Mouse (Mus musculus): ENCODE measurements around the gene Fras1. TPM values are rescaled to one million over a fixed set of nuclear protein-coding genes. Genes with fewer than 3 reads are reported as not detected.

Fras1 gene
- polyA plus RNA-seq, 1 experiment from 2014 or later = 17.8 TPM

GRCm38 (mm10) chr5:96528296-96528695 lies 154.5 kb downstream of the Fras1 start:
- peaks cover under 1% of the 10 kb centered on the region; the same call in 1 of the 2 replicates for H3K4me1 ChIP-seq
- no peak overlapping the region for H3K9ac ChIP-seq
- no peak overlapping the region for H3K27ac ChIP-seq (replicated peaks)
- no peaks in the 10 kb centered on the region for H3K36me3 ChIP-seq
- H3K4me2 ChIP-seq = no peak overlapping the region
- H3K4me3 ChIP-seq = no peak overlapping the region
- H3K27me3 ChIP-seq (replicated peaks) = no peaks in the 10 kb centered on the region
- H3K9me3 ChIP-seq = no peaks in the 10 kb centered on the region
- WGBS = 82% methylated on average over 7 of the region's 7 CpGs
- no peak for ATAC-seq (ENCODE audit: extremely low read depth, insufficient number of reproducible peaks, low FRiP score, low TSS enrichment)

DNA sequence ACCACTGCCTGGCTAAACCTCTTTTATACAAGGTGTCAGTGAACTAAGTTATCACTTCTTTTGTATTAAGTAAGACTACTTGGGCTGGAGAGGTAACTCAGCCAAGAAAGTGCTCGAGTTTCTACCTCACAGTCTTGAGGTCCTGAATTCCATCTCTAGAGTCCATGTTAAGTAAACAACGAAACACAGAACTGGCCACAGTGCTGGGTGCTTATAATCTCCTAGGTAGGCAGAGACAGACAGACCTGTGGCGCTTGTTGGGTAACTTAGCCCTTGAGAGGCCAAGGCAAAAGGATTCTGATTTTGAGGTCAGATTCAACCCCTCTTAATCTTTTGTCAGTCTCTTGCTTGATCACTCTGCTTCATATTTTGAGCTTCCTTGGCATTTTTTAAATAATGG lies 156.8 kb downstream of the Fras1 start:
- Histone ChIP-seq H3K4me2 (no peak overlapping the region), H3K36me3 (no peaks in the 10 kb centered on the region), H3K27ac (replicated peaks) (no peak overlapping the region), H3K9me3 (no peaks in the 10 kb centered on the region), H3K27me3 (replicated peaks) (no peaks in the 10 kb centered on the region), H3K9ac (no peak overlapping the region), H3K4me1 (no peaks in the 10 kb centered on the region), H3K4me3 (no peak overlapping the region)
- ATAC-seq (ENCODE audit: extremely low read depth, insufficient number of reproducible peaks, low FRiP score, low TSS enrichment) = no peak
- WGBS = 79% methylated on average over 3 of the region's 3 CpGs

- no peak for ATAC-seq (ENCODE audit: extremely low read depth, insufficient number of reproducible peaks, low FRiP score, low TSS enrichment)
- no peaks in the 10 kb centered on the region for H3K36me3 ChIP-seq
- H3K4me2 ChIP-seq = no peak overlapping the region
Measured at GRCm38 (mm10) chr5:96531962-96532361, 158.2 kb downstream of the Fras1 start.

GRCm38 (mm10) chr5:96536527-96536926 lies 162.8 kb downstream of the Fras1 start:
- no peak overlapping the region for H3K4me3 ChIP-seq
- no peak overlapping the region for H3K9ac ChIP-seq
- no peak for ATAC-seq (ENCODE audit: extremely low read depth, insufficient number of reproducible peaks, low FRiP score, low TSS enrichment)
- no peaks in the 10 kb centered on the region for H3K27me3 ChIP-seq (replicated peaks)
- H3K9me3 ChIP-seq = no peaks in the 10 kb centered on the region
- H3K36me3 ChIP-seq = no peaks in the 10 kb centered on the region
- H3K4me2 ChIP-seq = no peak overlapping the region
- H3K4me1 ChIP-seq = peaks cover 16% of the 10 kb centered on the region
- 77% methylated on average over 3 of the region's 3 CpGs for WGBS
- H3K27ac ChIP-seq (replicated peaks) = no peak overlapping the region

More at GRCm38 (mm10) chr5:96531962-96532361, 158.2 kb downstream of the Fras1 start:
- Histone ChIP-seq H3K9me3 (no peaks in the 10 kb centered on the region), H3K27me3 (replicated peaks) (no peaks in the 10 kb centered on the region), H3K9ac (no peak overlapping the region), H3K27ac (replicated peaks) (no peak overlapping the region), H3K4me3 (no peak overlapping the region), H3K4me1 (no peaks in the 10 kb centered on the region)

DNA sequence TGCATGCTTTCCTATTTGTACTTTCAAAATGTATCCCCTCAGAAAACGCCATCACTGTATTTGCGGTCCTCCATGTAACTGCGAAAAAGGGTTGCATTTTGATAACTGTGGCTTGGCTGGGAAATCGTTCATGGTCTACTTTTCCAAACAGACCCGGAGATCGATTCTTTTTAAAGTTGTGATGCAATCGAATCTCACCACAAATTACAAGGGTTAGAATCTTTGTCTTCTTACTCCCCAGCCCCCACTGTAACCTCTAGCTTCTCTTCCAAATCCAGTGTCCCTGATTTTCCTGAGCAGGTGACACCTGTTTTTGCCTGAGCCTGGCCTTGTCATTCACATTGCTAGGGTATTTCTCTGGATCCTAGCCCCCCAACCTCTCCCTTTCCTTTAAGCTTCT lies 163.2 kb downstream of the Fras1 start:
- no peak overlapping the region for H3K9ac ChIP-seq
- no peak for ATAC-seq (ENCODE audit: extremely low read depth, insufficient number of reproducible peaks, low FRiP score, low TSS enrichment)
- H3K27me3 ChIP-seq (replicated peaks) = no peaks in the 10 kb centered on the region
- no peaks in the 10 kb centered on the region for H3K36me3 ChIP-seq
- H3K4me3 ChIP-seq = no peak overlapping the region
- H3K4me1 ChIP-seq = peaks cover 16% of the 10 kb centered on the region
- no peak overlapping the region for H3K27ac ChIP-seq (replicated peaks)
- H3K4me2 ChIP-seq = no peak overlapping the region
- H3K9me3 ChIP-seq = no peaks in the 10 kb centered on the region
- 91% methylated on average over 7 of the region's 7 CpGs for WGBS

DNA sequence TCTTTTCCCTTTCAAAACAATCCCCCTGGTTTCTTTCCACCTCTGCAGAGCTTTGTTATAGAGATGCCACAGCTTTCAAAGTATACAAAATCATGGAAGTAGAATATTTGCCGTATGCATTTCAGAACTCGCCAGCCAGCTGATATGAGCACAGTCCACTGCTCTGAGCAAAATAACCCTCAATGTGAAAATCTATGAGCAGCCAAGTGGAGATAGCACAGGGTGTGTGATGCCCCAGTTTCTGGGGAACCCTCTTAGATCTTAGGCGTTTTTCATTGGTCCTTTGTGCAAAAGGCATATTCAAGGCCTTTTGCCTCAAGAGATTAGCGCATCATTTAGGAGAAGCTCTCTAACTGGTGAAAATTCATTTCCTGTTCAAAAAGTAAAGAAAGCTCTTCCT lies 170.4 kb downstream of the Fras1 start:
- WGBS = 71% methylated on average over 4 of the region's 4 CpGs
- H3K9ac ChIP-seq = no peak overlapping the region
- H3K4me1 ChIP-seq = peaks cover 12% of the 10 kb centered on the region
- H3K36me3 ChIP-seq = 0 out of 2 replicates have a peak, but pooled peaks cover 3% of the 10 kb centered on the region
- no peaks in the 10 kb centered on the region for H3K27me3 ChIP-seq (replicated peaks)
- H3K4me3 ChIP-seq = no peak overlapping the region
- H3K9me3 ChIP-seq = no peaks in the 10 kb centered on the region
- H3K27ac ChIP-seq (replicated peaks) = no peak overlapping the region
- no peak overlapping the region for H3K4me2 ChIP-seq
- ATAC-seq (ENCODE audit: extremely low read depth, insufficient number of reproducible peaks, low FRiP score, low TSS enrichment) = no peak

DNA sequence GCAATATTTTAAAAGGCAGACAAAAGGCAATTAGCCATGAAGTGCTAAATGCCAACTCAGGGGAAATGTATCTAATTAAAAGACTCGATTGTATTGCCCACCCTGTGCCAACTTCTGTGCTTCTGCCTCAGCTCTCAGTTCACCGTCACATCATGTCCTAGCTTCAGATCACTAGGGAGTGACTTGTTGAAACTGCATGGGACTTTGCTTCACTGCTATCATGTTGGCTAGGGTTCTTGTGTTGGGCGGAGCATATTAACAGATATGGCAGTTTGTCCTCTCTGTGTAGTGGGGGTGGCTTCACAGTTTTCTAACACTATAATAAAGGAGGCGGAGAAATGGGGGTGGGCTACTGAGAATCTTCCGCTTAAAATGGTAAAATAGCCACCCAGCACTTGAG lies 172.2 kb downstream of the Fras1 start:
- Histone ChIP-seq H3K9ac (no peak overlapping the region), H3K4me3 (no peak overlapping the region), H3K27me3 (replicated peaks) (no peaks in the 10 kb centered on the region), H3K9me3 (no peaks in the 10 kb centered on the region), H3K4me1 (peaks cover 7% of the 10 kb centered on the region), H3K36me3 (0 out of 2 replicates have a peak, but pooled peaks cover 3% of the 10 kb centered on the region), H3K27ac (replicated peaks) (no peak overlapping the region), H3K4me2 (no peak overlapping the region)
- ATAC-seq (ENCODE audit: extremely low read depth, insufficient number of reproducible peaks, low FRiP score, low TSS enrichment) = no peak
- WGBS = 91% methylated on average over 5 of the region's 5 CpGs

GRCm38 (mm10) chr5:96554940-96555679 lies 181.4 kb downstream of the Fras1 start:
- Histone ChIP-seq H3K27me3 (replicated peaks) (no peaks in the 10 kb centered on the region), H3K27ac (replicated peaks) (no peak overlapping the region), H3K9me3 (no peaks in the 10 kb centered on the region), H3K36me3 (peaks cover 6% of the 10 kb centered on the region; the same call in 1 of the 2 replicates), H3K9ac (no peak overlapping the region), H3K4me3 (no peak overlapping the region), H3K4me1 (peaks cover 23% of the 10 kb centered on the region), H3K4me2 (no peak overlapping the region)
- ATAC-seq (ENCODE audit: extremely low read depth, insufficient number of reproducible peaks, low FRiP score, low TSS enrichment) = no peak
- 81% methylated on average over 12 of the region's 12 CpGs for WGBS

DNA sequence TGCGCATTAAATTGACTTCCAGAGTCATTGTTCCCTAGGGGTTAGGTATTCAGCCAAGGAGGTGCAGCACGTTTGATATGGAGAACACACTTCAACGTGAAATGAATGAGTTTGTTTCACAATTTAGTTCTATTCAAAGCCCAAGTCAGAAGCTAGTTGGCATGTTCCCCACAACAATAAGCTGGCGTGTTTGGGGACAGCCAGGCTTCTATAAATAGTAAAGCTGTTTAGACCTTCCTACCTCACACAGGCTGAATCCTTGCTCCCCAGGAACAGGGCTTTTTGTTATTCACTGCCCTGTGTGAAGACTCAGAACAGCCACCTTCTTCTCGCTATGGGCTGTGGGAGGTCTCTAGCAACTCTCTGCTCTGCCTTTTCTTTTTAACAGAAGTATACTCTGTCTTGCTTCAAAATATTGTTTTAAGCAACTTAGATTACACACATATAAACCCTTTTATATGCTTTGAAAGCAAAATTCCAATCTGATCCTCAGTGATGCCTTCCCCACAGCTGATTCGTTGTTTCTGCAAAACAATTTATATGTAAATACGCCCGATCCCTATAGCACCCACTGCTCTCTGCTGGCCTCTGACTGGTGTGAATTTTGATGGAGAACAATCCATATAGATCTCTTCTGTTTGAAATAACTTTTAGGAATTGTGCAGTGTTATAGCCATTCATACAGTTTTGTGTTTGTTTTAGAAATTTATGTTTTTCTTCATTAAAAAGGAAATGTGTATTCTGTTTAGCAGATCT lies 184.5 kb downstream of the Fras1 start:
- WGBS = 34% methylated on average over 8 of the region's 8 CpGs
- peak overlapping the region; percentile 18 for H3K4me2 ChIP-seq

GRCm38 (mm10) chr5:96574586-96574985 lies 200.8 kb downstream of the Fras1 start:
- Histone ChIP-seq H3K4me2 (no peak overlapping the region), H3K9ac (no peak overlapping the region), H3K9me3 (no peaks in the 10 kb centered on the region), H3K27ac (replicated peaks) (no peak overlapping the region), H3K4me3 (no peak overlapping the region), H3K4me1 (peaks cover 3% of the 10 kb centered on the region; the same call in 1 of the 2 replicates), H3K36me3 (peaks cover 54% of the 10 kb centered on the region), H3K27me3 (replicated peaks) (no peaks in the 10 kb centered on the region)
- no peak for ATAC-seq (ENCODE audit: extremely low read depth, insufficient number of reproducible peaks, low FRiP score, low TSS enrichment)
- 79% methylated on average over 4 of the region's 4 CpGs for WGBS

More for the DNA sequence above, 184.5 kb downstream of the Fras1 start:
- Histone ChIP-seq H3K4me1 (peaks cover 23% of the 10 kb centered on the region), H3K27me3 (replicated peaks) (no peaks in the 10 kb centered on the region), H3K9ac (peak overlapping the region; percentile 28; the same call in 1 of the 2 replicates), H3K36me3 (peaks cover 13% of the 10 kb centered on the region), H3K4me3 (no peak overlapping the region), H3K9me3 (no peaks in the 10 kb centered on the region), H3K27ac (replicated peaks) (peak overlapping the region; percentile 69)
- no peak for ATAC-seq (ENCODE audit: extremely low read depth, insufficient number of reproducible peaks, low FRiP score, low TSS enrichment)

DNA sequence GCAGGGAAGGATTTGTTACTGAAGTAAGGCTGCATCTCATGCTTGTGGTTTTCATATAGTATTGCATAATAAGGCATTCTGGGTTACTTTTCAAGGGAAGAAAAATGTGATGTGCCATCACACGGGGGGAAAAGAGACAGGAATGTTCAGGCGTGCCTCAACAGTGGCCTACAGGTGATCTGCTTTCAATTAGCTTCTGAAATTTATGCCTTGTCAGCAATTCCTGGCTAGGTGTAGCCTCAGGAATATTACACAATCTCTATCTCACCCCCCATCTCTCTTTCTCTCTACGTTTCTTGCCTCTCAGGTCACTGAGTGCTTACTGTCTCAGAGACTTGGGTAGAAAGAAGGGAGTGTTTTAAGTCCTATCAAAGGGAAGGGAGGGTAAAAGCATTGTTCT lies 204.9 kb downstream of the Fras1 start:
- H3K27ac ChIP-seq (replicated peaks) = no peak overlapping the region
- peaks cover 9% of the 10 kb centered on the region for H3K4me1 ChIP-seq
- H3K9me3 ChIP-seq = no peaks in the 10 kb centered on the region
- H3K4me3 ChIP-seq = no peak overlapping the region
- no peak for ATAC-seq (ENCODE audit: extremely low read depth, insufficient number of reproducible peaks, low FRiP score, low TSS enrichment)
- WGBS = 65% methylated on average over 3 of the region's 3 CpGs
- peaks cover 28% of the 10 kb centered on the region for H3K36me3 ChIP-seq
- no peak overlapping the region for H3K4me2 ChIP-seq
- H3K9ac ChIP-seq = no peak overlapping the region
- H3K27me3 ChIP-seq (replicated peaks) = no peaks in the 10 kb centered on the region
